Mouse (Mus musculus): ENCODE measurements around the gene Wiz. TPM values are rescaled to one million over a fixed set of nuclear protein-coding genes. Genes with fewer than 3 reads are reported as not detected.

Gene Wiz
- polyA plus RNA-seq, 1 experiment from 2014 or later: 56.2 TPM

- ATAC-seq (replicated peaks; ENCODE audit: low FRiP score): 0 out of 2 replicates have a peak, but pooled peaks have one; percentile 42
- no peaks in the 10 kb centered on the region for H3K27me3 ChIP-seq (ENCODE audit: control insufficient read depth, insufficient read depth, low read length)
- H3K9ac ChIP-seq (ENCODE audit: low read length): peak overlapping the region; percentile 7; the same call in 1 of the 2 replicates
- H3K4me1 ChIP-seq (replicated peaks; ENCODE audit: control insufficient read depth, insufficient read depth, low read length): no peaks in the 10 kb centered on the region
- peak overlapping the region; percentile 34; the same call in 1 of the 2 replicates for H3K4me2 ChIP-seq (ENCODE audit: low read depth, low read length, severe bottlenecking)
- no peaks in the 10 kb centered on the region for H3K36me3 ChIP-seq (ENCODE audit: control insufficient read depth, insufficient read depth, low read length)
- no peak for DNase-seq (ENCODE audit: low spot score)
- no peaks in the 10 kb centered on the region for H3K9me3 ChIP-seq (ENCODE audit: control insufficient read depth, low read length)
- peak overlapping the region; percentile 9; the same call in 1 of the 2 replicates for H3K4me3 ChIP-seq (ENCODE audit: low read depth, low read length)
- whole genome bisulfite sequencing: 12% methylated on average over 12 of the region's 17 CpGs
- no peak overlapping the region for H3K27ac ChIP-seq (ENCODE audit: low read depth, low read length)
These were observed 20.2 kb downstream of the Wiz start for GRCm38 (mm10) chr17:32368991-32369578.

DNA sequence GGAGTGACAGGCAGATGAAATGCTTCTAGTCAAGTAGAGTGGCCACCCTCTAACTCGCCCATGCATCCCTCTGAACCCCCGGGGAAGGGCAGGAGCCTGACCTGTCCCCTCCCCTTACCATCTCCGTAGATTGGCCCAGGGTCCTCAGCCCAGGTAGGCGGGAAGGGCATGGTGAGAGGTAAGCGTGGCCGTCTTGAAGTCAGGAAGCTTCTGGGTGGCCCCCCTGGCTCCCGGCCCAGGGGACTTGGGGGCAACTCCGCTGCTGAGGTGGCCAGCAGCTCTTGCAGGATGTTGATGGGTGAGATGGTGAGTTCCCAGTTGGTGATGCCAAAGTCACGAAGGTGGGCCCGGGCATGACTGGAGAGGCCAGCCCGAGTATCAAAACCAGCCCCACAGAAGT, 21.5 kb downstream of the Wiz start:
- Histone ChIP-seq H3K9ac (ENCODE audit: low read length) (no peak overlapping the region), H3K9me3 (ENCODE audit: control insufficient read depth, low read length) (no peaks in the 10 kb centered on the region), H3K36me3 (ENCODE audit: control insufficient read depth, insufficient read depth, low read length) (no peaks in the 10 kb centered on the region), H3K4me2 (ENCODE audit: low read depth, low read length, severe bottlenecking) (no peak overlapping the region), H3K27me3 (ENCODE audit: control insufficient read depth, insufficient read depth, low read length) (no peaks in the 10 kb centered on the region), H3K4me1 (replicated peaks; ENCODE audit: control insufficient read depth, insufficient read depth, low read length) (peaks cover 6% of the 10 kb centered on the region), H3K4me3 (ENCODE audit: low read depth, low read length) (no peak overlapping the region), H3K27ac (ENCODE audit: low read depth, low read length) (no peak overlapping the region)
- ATAC-seq (replicated peaks; ENCODE audit: low FRiP score) (no peak), DNase-seq (ENCODE audit: low spot score) (no peak)
- WGBS: 89% methylated on average over 11 of the region's 11 CpGs

- Histone ChIP-seq H3K36me3 (ENCODE audit: control insufficient read depth, insufficient read depth, low read length) (peaks cover 5% of the 10 kb centered on the region; the same call in 1 of the 2 replicates), H3K4me2 (ENCODE audit: low read depth, low read length, severe bottlenecking) (no peak overlapping the region), H3K9ac (ENCODE audit: low read length) (no peak overlapping the region), H3K27me3 (ENCODE audit: control insufficient read depth, insufficient read depth, low read length) (no peaks in the 10 kb centered on the region), H3K4me1 (replicated peaks; ENCODE audit: control insufficient read depth, insufficient read depth, low read length) (peaks cover 7% of the 10 kb centered on the region), H3K27ac (ENCODE audit: low read depth, low read length) (no peak overlapping the region), H3K4me3 (ENCODE audit: low read depth, low read length) (no peak overlapping the region), H3K9me3 (ENCODE audit: control insufficient read depth, low read length) (no peaks in the 10 kb centered on the region)
- 85% methylated on average over 1 of the region's 1 CpGs for WGBS
- DNase-seq (ENCODE audit: low spot score): no peak
- no peak for ATAC-seq (replicated peaks; ENCODE audit: low FRiP score)
These were observed 23.9 kb downstream of the Wiz start for GRCm38 (mm10) chr17:32365296-32365695.

DNA sequence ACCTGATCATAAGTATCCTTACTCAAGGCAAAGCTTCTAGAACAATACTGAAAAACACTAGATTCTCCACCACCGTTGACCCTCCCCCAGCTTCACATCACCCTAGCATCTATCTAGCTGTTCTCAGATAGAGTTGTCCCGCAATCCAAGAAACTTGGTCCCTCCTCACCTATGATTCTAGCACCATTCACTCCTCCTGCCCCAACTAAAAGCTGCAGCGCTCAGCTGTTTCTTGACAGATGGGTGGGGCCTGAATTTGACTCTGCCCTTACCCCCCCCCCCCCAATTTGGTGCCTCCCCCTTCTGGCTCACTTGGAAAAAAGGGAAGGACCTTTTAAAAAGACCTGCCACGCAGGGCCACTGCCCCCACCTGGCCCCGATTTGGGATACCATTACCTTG, 24.4 kb downstream of the Wiz start:
- H3K9ac ChIP-seq (ENCODE audit: low read length): peak overlapping the region; percentile 97
- DNase-seq (ENCODE audit: low spot score): no peak
- 64% methylated on average over 5 of the region's 5 CpGs for WGBS
- H3K4me1 ChIP-seq (replicated peaks; ENCODE audit: control insufficient read depth, insufficient read depth, low read length): peaks cover 7% of the 10 kb centered on the region
- H3K4me2 ChIP-seq (ENCODE audit: low read depth, low read length, severe bottlenecking): peak overlapping the region; percentile 37; the same call in 1 of the 2 replicates
- H3K9me3 ChIP-seq (ENCODE audit: control insufficient read depth, low read length): no peaks in the 10 kb centered on the region
- no peak overlapping the region for H3K27ac ChIP-seq (ENCODE audit: low read depth, low read length)
- H3K4me3 ChIP-seq (ENCODE audit: low read depth, low read length): peak overlapping the region; percentile 86
- no peaks in the 10 kb centered on the region for H3K27me3 ChIP-seq (ENCODE audit: control insufficient read depth, insufficient read depth, low read length)
- peak; percentile 20 for ATAC-seq (replicated peaks; ENCODE audit: low FRiP score)
- H3K36me3 ChIP-seq (ENCODE audit: control insufficient read depth, insufficient read depth, low read length): peaks cover 10% of the 10 kb centered on the region; the same call in 1 of the 2 replicates

DNA sequence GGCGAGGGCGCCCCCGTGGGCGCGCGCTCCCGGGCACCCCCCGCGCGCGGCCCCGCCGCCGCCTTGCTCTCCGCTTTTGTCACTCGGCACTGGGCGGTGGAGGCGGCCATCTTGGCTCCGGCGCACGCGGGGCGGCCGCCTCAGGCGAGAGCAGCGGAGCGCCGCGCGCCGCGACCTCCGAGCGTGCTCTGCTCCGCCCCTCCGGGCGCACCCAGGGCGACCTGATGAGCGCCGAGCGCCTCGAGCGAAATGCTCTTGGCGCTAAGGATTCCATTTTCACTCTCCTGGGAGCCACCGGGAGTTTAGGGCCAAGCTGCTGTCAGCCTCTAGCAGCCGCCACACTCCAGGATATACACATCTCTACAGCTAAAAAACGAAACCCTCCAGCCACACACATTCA, 24.9 kb downstream of the Wiz start:
- DNase-seq (ENCODE audit: low spot score) (peak; percentile 94), ATAC-seq (replicated peaks; ENCODE audit: low FRiP score) (peak; percentile 93)
- Histone ChIP-seq H3K9ac (ENCODE audit: low read length) (peak overlapping the region; percentile 97), H3K36me3 (ENCODE audit: control insufficient read depth, insufficient read depth, low read length) (peaks cover 13% of the 10 kb centered on the region; the same call in 1 of the 2 replicates), H3K27me3 (ENCODE audit: control insufficient read depth, insufficient read depth, low read length) (no peaks in the 10 kb centered on the region), H3K4me3 (ENCODE audit: low read depth, low read length) (peak overlapping the region; percentile 86), H3K9me3 (ENCODE audit: control insufficient read depth, low read length) (no peaks in the 10 kb centered on the region), H3K27ac (ENCODE audit: low read depth, low read length) (no peak overlapping the region), H3K4me1 (replicated peaks; ENCODE audit: control insufficient read depth, insufficient read depth, low read length) (peaks cover 7% of the 10 kb centered on the region), H3K4me2 (ENCODE audit: low read depth, low read length, severe bottlenecking) (peak overlapping the region; percentile 37; the same call in 1 of the 2 replicates)
- 1% methylated on average over 28 of the region's 47 CpGs for WGBS

DNA sequence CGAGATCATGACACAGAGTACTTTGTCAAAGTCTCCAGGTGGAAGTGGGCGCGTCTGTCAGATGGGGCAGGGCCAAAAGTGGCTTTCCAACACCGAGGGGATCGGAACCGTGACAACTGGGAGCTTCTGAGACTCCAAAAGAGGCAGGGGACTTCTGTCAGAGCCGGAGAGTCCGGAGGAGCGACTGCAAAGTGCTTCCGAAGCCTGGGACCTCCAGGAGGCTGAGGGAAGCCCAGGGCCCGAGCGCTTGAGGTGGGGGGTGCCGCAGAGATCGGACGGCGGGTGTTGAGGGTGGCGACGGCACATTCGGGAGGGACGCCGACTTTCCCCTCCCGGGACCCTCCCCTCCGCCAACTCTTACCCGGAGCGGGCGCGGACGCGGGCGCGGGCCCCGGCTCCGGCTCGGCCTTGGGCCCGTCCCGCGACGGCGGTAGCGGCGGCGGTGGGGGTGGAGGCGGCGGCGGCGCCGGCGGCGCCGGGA, 25.4 kb downstream of the Wiz start:
- Histone ChIP-seq H3K27me3 (ENCODE audit: control insufficient read depth, insufficient read depth, low read length) (no peaks in the 10 kb centered on the region), H3K4me2 (ENCODE audit: low read depth, low read length, severe bottlenecking) (peak overlapping the region; percentile 69), H3K9me3 (ENCODE audit: control insufficient read depth, low read length) (no peaks in the 10 kb centered on the region), H3K27ac (ENCODE audit: low read depth, low read length) (peak overlapping the region; percentile 42; the same call in 1 of the 2 replicates), H3K9ac (ENCODE audit: low read length) (peak overlapping the region; percentile 97), H3K4me3 (ENCODE audit: low read depth, low read length) (peak overlapping the region; percentile 86), H3K36me3 (ENCODE audit: control insufficient read depth, insufficient read depth, low read length) (peaks cover 17% of the 10 kb centered on the region), H3K4me1 (replicated peaks; ENCODE audit: control insufficient read depth, insufficient read depth, low read length) (peaks cover 7% of the 10 kb centered on the region)
- WGBS: 0% methylated on average over 31 of the region's 50 CpGs
- peak; percentile 65 for ATAC-seq (replicated peaks; ENCODE audit: low FRiP score)
- DNase-seq (ENCODE audit: low spot score): peak; percentile 67

- no peak for ATAC-seq (replicated peaks; ENCODE audit: low FRiP score)
- Histone ChIP-seq H3K9me3 (ENCODE audit: control insufficient read depth, low read length) (no peaks in the 10 kb centered on the region), H3K9ac (ENCODE audit: low read length) (peak overlapping the region; percentile 97; the same call in 1 of the 2 replicates), H3K36me3 (ENCODE audit: control insufficient read depth, insufficient read depth, low read length) (peaks cover 26% of the 10 kb centered on the region), H3K27ac (ENCODE audit: low read depth, low read length) (no peak overlapping the region), H3K4me2 (ENCODE audit: low read depth, low read length, severe bottlenecking) (peak overlapping the region; percentile 69), H3K4me1 (replicated peaks; ENCODE audit: control insufficient read depth, insufficient read depth, low read length) (peaks cover 7% of the 10 kb centered on the region), H3K27me3 (ENCODE audit: control insufficient read depth, insufficient read depth, low read length) (no peaks in the 10 kb centered on the region), H3K4me3 (ENCODE audit: low read depth, low read length) (0 out of 2 replicates have a peak overlapping the region, but pooled peaks have one; percentile 86)
- WGBS: 91% methylated on average over 4 of the region's 4 CpGs
- no peak for DNase-seq (ENCODE audit: low spot score)
These were observed 26.6 kb downstream of the Wiz start for GRCm38 (mm10) chr17:32362686-32363085.

DNA sequence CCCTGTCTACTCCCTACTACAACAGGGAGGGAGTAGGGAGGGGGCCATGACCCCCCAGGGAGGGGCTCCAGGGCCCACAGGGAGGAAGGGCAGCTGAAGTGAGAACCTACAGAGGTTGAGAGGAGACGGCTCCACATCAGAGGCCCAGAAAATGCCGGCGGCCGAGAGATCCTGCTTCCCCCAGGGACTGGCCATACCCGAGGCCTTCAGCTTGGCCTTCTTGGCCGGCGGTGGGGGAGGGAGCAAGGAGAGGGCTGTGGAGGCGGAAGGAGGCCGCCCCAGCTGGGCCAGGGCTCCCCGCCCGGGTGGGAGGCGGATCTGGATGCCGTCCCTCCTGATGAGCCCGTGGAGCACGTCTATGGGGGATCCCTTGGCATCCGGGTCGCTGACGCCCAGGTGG, 29.3 kb downstream of the Wiz start:
- H3K4me2 ChIP-seq (ENCODE audit: low read depth, low read length, severe bottlenecking): no peak overlapping the region
- peaks cover 7% of the 10 kb centered on the region for H3K4me1 ChIP-seq (replicated peaks; ENCODE audit: control insufficient read depth, insufficient read depth, low read length)
- no peaks in the 10 kb centered on the region for H3K27me3 ChIP-seq (ENCODE audit: control insufficient read depth, insufficient read depth, low read length)
- H3K27ac ChIP-seq (ENCODE audit: low read depth, low read length): no peak overlapping the region
- 92% methylated on average over 16 of the region's 18 CpGs for WGBS
- H3K9me3 ChIP-seq (ENCODE audit: control insufficient read depth, low read length): no peaks in the 10 kb centered on the region
- no peak for ATAC-seq (replicated peaks; ENCODE audit: low FRiP score)
- peaks cover 46% of the 10 kb centered on the region for H3K36me3 ChIP-seq (ENCODE audit: control insufficient read depth, insufficient read depth, low read length)
- DNase-seq (ENCODE audit: low spot score): no peak
- no peak overlapping the region for H3K9ac ChIP-seq (ENCODE audit: low read length)
- no peak overlapping the region for H3K4me3 ChIP-seq (ENCODE audit: low read depth, low read length)

GRCm38 (mm10) chr17:32358943-32359340, 30.3 kb downstream of the Wiz start:
- Histone ChIP-seq H3K27me3 (ENCODE audit: control insufficient read depth, insufficient read depth, low read length) (no peaks in the 10 kb centered on the region), H3K4me1 (replicated peaks; ENCODE audit: control insufficient read depth, insufficient read depth, low read length) (peaks cover 7% of the 10 kb centered on the region), H3K4me3 (ENCODE audit: low read depth, low read length) (no peak overlapping the region), H3K9ac (ENCODE audit: low read length) (no peak overlapping the region), H3K36me3 (ENCODE audit: control insufficient read depth, insufficient read depth, low read length) (peaks cover 49% of the 10 kb centered on the region), H3K27ac (ENCODE audit: low read depth, low read length) (no peak overlapping the region), H3K9me3 (ENCODE audit: control insufficient read depth, low read length) (no peaks in the 10 kb centered on the region), H3K4me2 (ENCODE audit: low read depth, low read length, severe bottlenecking) (no peak overlapping the region)
- ATAC-seq (replicated peaks; ENCODE audit: low FRiP score) (no peak), DNase-seq (ENCODE audit: low spot score) (no peak)
- WGBS: 94% methylated on average over 6 of the region's 6 CpGs
